Mouse (Mus musculus) adrenal gland, adult 2 months (tissue): ENCODE measurements around the gene Ggt1. TPM values are rescaled to one million over a fixed set of nuclear protein-coding genes. Genes with fewer than 3 reads are reported as not detected.
"Not testable (repeated sequence)": the region's sequence is repeated elsewhere in the genome, so short reads cannot be mapped to it uniquely, and the experiment has no call there.

Source experiments
- DNase-seq: peaks from one replicate; pipeline ENCODE4 v3.0.0; 2021
- polyA plus RNA-seq: library from polyadenylated mRNA; depleted of rRNA; stranded (reverse); fragments of >200 nt; gene quantifications from 2 replicates; pipeline ENCODE4 v1.2.3, GENCODE M21; 2012
- total RNA-seq, 2 experiments: library from RNA; stranded (reverse); gene quantifications; 2 replicates each; pipeline ENCODE4 v1.2.3; 2021

The Ggt1 gene
- total and polyA plus RNA-seq, 3 experiments, result 0.15 TPM; not detected in 2

- no peak for DNase-seq
Observed at GRCm38 (mm10) chr10:75551175-75551574, 10.2 kb upstream of the Ggt1 start.

- DNase-seq, result no peak
Observed at GRCm38 (mm10) chr10:75552106-75552505, 9.3 kb upstream of the Ggt1 start.

DNA sequence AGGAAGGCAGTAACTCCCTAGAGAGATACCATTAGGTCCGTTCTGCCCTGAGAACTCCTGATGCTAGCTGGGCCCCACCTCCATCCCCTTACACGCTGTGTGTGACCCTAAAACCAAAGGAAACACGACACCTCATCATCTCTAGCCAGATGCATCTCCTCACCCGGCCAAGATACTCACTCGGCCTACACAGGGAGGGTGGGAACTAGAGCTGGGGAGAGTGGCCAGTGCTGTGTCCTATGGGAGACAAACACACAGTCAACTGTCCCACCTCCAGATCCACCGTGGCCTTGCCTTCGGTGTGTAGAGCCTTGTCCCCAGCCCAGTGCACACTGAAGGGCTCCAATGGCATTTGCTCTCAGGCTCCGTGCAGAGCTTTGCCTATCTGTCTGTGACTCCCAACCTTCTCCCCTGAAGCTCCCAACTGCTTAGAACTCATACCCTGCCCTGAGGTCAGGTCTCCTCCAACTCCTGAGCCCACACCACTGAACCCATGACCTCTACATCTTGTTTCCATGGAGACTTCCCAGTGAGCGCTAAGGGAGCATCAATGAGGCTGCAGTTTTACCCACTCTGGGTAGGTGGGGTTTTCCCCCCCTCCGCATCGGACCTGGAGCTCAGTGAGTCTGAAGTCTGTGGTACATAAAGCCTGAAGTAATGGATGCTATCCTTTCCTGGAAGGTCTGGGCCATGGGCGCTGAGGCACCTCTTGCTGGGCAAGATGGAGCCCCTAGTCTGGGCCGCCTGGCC lies 8.5 kb upstream of the Ggt1 start:
- no peak for DNase-seq

DNA sequence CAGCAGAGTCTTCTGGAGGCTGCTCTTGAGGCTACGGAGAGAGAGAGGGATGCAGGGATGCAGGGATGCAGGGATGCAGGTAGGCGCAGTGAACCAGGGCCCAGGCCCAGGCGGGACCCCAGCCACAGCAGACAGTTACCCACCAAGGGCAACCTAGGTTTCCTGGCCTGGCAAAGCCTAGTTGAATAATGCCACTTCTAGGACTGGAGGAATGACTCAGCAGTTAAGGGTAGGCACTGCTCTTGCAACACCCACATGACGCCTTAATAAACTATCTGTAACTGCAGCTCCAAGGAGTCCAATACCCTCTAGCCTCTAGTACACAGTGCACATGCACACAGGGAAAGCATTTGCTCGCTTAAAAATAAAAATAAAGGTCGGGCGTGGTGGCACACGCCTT lies 7.3 kb upstream of the Ggt1 start:
- DNase-seq, result peak; percentile 51

DNA sequence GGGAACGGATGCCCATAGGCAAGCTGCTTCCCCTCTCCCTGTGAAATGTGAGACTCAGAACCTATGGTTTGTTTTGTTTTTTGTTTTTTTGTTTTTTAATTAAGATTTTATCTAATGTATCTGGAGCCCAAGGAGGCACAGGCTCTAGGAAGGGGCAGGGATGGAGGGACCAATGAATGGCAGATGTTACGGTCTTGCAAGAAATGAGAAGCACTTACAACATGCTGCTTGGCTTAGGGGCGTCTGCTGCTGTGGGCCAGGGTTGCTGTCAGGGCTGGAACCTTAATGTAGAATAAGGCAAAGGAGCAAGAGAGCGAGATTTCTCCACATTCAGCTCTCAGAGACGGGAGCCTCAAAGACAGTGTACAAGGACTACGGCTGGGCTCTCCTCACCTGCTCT lies 5.8 kb upstream of the Ggt1 start:
- no peak for DNase-seq

DNA sequence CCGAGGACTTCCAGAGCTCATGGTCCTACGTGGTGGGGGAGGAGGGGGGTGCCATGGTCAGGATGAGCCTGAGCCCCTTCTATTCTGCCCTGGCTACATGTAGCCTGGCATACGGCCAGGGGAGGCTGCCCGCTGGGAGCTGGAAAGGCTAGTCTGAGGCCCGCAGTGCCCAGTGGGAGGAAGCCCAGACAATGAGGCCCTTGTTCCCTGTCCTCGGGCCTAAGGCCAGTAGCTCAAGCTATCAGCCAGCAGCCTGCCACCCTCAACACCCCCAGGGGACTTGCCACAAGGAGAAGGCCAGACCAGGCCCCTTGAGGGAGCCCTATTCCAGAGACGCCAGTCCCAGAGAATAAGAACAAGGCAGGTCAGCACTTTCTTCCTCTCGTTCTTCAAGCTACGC lies 5.4 kb upstream of the Ggt1 start:
- DNase-seq, result no peak

- no peak for DNase-seq
Observed at GRCm38 (mm10) chr10:75558515-75558914, 2.9 kb upstream of the Ggt1 start.

- no peak for DNase-seq
Observed at GRCm38 (mm10) chr10:75559041-75559675, 2.2 kb upstream of the Ggt1 start.

GRCm38 (mm10) chr10:75559676-75560548 lies 1.5 kb upstream of the Ggt1 start, which contains the start of gene Lrrc75b:
TSS of gene Lrrc75b (minus strand) at chr10:75560330.
- peak; percentile 79 for DNase-seq

- DNase-seq, result no peak
Observed at GRCm38 (mm10) chr10:75560549-75560899, 880 bp upstream of the Ggt1 start.

- DNase-seq, result no peak
Observed at GRCm38 (mm10) chr10:75562596-75562995, 1.2 kb downstream of the Ggt1 start.

GRCm38 (mm10) chr10:75564687-75565265 lies 3.4 kb downstream of the Ggt1 start:
- no peak for DNase-seq

GRCm38 (mm10) chr10:75565436-75565835 lies 4.0 kb downstream of the Ggt1 start:
- DNase-seq, result no peak

DNA sequence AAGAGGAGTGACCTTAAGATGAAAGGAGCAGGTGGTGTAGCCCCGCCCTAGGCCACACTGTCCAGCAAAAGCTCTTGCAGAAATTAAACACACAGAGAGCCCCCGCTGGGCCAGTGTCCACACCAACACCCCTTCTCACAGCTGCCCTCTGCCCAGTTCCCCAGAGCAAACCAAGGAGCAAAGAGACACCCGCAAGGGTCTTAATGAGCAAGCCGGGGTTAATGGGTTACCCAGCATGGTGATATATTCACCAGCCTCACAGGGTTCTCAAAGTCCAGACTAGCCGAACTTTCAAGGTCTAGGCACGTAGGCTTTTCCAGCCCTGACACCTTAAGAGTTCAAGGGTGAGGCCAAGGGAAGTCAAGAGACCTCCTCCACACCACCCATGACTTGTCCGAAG lies 4.5 kb downstream of the Ggt1 start:
- no peak for DNase-seq

GRCm38 (mm10) chr10:75566321-75566720 lies 4.9 kb downstream of the Ggt1 start:
- no peak for DNase-seq

DNA sequence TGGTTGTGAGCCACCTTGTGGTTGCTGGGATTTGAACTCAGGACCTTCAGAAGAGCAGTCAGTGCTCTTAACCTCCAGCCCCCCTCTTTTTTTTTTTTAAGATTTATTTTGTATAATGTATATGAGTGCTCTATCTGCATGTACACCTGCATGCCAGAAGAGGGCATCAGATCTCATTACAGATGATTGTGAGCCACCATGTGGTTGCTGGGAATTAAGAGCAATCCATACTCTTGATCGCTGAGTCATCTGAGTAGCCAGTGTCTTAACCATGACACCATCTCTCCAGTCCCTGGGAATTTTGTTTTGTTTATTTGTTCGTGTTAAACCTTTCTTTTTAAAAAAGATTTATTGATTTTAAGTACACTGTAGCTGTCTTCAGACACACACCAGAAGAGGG lies 5.4 kb downstream of the Ggt1 start:
- DNase-seq, result not testable (repeated sequence)

GRCm38 (mm10) chr10:75568029-75568428 lies 6.6 kb downstream of the Ggt1 start:
- no peak for DNase-seq

- DNase-seq, result no peak
Observed at GRCm38 (mm10) chr10:75568441-75568840, 7.0 kb downstream of the Ggt1 start.

DNA sequence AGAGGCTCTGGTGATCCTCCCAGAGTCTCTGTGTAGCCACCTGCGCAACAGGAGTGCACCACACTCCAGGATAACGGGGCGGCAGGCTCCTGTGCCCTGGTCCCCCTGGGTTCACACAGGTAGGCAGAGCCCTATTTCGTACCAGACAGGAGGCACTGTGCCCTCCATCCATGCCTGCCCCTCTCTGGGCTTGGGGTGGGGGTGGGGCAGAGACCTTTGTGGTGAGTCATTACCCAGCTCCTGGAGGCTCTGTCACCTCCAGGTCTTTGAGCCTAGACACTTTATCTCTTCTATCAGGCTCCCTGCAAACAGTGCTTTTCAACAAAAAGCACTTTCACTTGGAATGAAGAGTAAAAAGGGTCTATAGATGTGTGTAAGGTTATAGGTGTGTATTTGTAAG lies 7.4 kb downstream of the Ggt1 start:
- DNase-seq, result no peak

- DNase-seq, result no peak
Observed at GRCm38 (mm10) chr10:75570981-75571657, 9.7 kb downstream of the Ggt1 start.

GRCm38 (mm10) chr10:75571937-75572336 lies 10.5 kb downstream of the Ggt1 start:
- DNase-seq, result no peak

DNA sequence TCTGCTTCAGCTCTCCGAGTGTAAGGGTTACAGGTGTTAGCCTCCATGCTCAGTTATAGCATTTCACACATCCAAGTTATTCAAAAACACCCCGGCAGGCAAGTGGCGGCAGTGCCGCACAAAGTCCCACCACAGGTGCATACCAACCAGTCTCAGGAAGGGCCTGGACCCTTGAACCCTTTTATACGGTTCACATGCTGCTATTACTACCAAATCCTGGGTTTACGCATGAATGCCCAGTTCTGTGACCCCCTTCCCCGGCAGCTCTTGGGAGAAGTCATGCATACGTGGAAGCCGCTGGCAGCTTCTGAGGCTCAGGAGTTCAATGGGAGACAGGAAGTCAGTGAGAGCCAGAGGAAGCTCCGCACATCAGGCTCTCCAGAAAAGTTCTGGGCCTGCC lies 11.8 kb downstream of the Ggt1 start:
- DNase-seq, result no peak
